Mouse (Mus musculus) forebrain, embryonic 16.5 days (tissue): ENCODE results near the gene Etl4. TPM values are rescaled to one million over a fixed set of nuclear protein-coding genes. Genes with fewer than 3 reads are reported as not detected.

Experiments used
- ATAC-seq: fragments of 200-750 bp; cut with Nextera tagmentation; 2 replicates; pipeline ENCODE4 v1.8.0; 2017; ENCODE audit warnings: mild to moderate bottlenecking, moderate library complexity
- H3K27ac ChIP-seq: fragments of 300-500 bp; sonication (generic); 2 replicates; pipeline ENCODE4 v1.5.1; 2014; ENCODE audit warnings: low read length, control low read depth
- H3K27me3 ChIP-seq: fragments of 300-500 bp; sonication (generic); replicated peaks from 2 replicates; pipeline ENCODE4 v1.6.1; 2014; ENCODE audit warnings: low read length; ENCODE audit not compliant: control insufficient read depth, insufficient read depth
- H3K36me3 ChIP-seq: fragments of 300-500 bp; sonication (generic); 2 replicates; pipeline ENCODE4 v1.6.1; 2014; ENCODE audit not compliant: control insufficient read depth, insufficient read depth
- H3K4me1 ChIP-seq: fragments of 300-500 bp; sonication (generic); replicated peaks from 2 replicates; pipeline ENCODE4 v1.6.1; 2014; ENCODE audit warnings: low read length; ENCODE audit not compliant: control insufficient read depth, insufficient read depth
- H3K4me2 ChIP-seq: fragments of 300-500 bp; sonication (generic); 2 replicates; pipeline ENCODE4 v1.6.1; 2014; ENCODE audit warnings: mild to moderate bottlenecking, low read length, control low read depth
- H3K4me3 ChIP-seq: fragments of 300-500 bp; sonication (generic); replicated peaks from 2 replicates; pipeline ENCODE4 v1.5.1; 2014; ENCODE audit warnings: mild to moderate bottlenecking, low read length, control low read depth
- H3K9ac ChIP-seq: fragments of 300-500 bp; sonication (generic); replicated peaks from 2 replicates; pipeline ENCODE4 v1.6.1; 2014; ENCODE audit warnings: low read depth, low read length, control low read depth
- H3K9me3 ChIP-seq: fragments of 300-500 bp; sonication (generic); 2 replicates; pipeline ENCODE4 v1.6.1; 2016; ENCODE audit warnings: low read length; ENCODE audit not compliant: control insufficient read depth
- WGBS: fragments of 180-500 bp; shearing (Covaris S2); extraction: QIAGEN DNeasy Blood & Tissue Kit; methylation state at CpG from one replicate; pipeline ENCODE4 v1.1.7; 2014; 5-methylcytosine and 5-hydroxymethylcytosine counted together
- polyA plus RNA-seq: library from polyadenylated mRNA; unstranded; fragments of >200 nt; fragmentation: Nextera tagmentation; extraction: Ambion mirVana; gene quantifications from 2 replicates; pipeline ENCODE4 v1.2.1, GENCODE M21; 2015

Gene Etl4
- polyA plus RNA-seq, 1 experiment from 2014 or later = 16.5 TPM

- no peaks in the 10 kb centered on the region for H3K9me3 ChIP-seq
- H3K27ac ChIP-seq = no peak overlapping the region
- WGBS = 65% methylated on average over 1 of the region's 1 CpGs
- ATAC-seq = no peak
- H3K36me3 ChIP-seq = no peaks in the 10 kb centered on the region
- H3K4me3 ChIP-seq = no peak overlapping the region
- no peaks in the 10 kb centered on the region for H3K4me1 ChIP-seq
- H3K27me3 ChIP-seq = no peaks in the 10 kb centered on the region
- H3K9ac ChIP-seq = no peak overlapping the region
- no peak overlapping the region for H3K4me2 ChIP-seq
Observed at GRCm38 (mm10) chr2:20404395-20404794, 494.8 kb downstream of the Etl4 start.

- Histone ChIP-seq H3K27me3 (no peaks in the 10 kb centered on the region), H3K27ac (no peak overlapping the region), H3K9ac (no peak overlapping the region), H3K36me3 (no peaks in the 10 kb centered on the region), H3K4me2 (no peak overlapping the region), H3K4me3 (no peak overlapping the region), H3K4me1 (no peaks in the 10 kb centered on the region), H3K9me3 (no peaks in the 10 kb centered on the region)
- no peak for ATAC-seq
- 72% methylated on average over 5 of the region's 5 CpGs for WGBS
Observed at GRCm38 (mm10) chr2:20407101-20407500, 497.5 kb downstream of the Etl4 start.

- Histone ChIP-seq H3K27me3 (no peaks in the 10 kb centered on the region), H3K9me3 (no peaks in the 10 kb centered on the region), H3K27ac (no peak overlapping the region), H3K9ac (no peak overlapping the region), H3K4me3 (no peak overlapping the region), H3K4me2 (no peak overlapping the region), H3K4me1 (no peaks in the 10 kb centered on the region), H3K36me3 (no peaks in the 10 kb centered on the region)
- 82% methylated on average over 4 of the region's 4 CpGs for WGBS
- ATAC-seq = no peak
Observed at GRCm38 (mm10) chr2:20414856-20415255, 505.3 kb downstream of the Etl4 start.

- no peaks in the 10 kb centered on the region for H3K36me3 ChIP-seq
- H3K4me2 ChIP-seq = no peak overlapping the region
- H3K27ac ChIP-seq = no peak overlapping the region
- H3K9ac ChIP-seq = no peak overlapping the region
- 0 out of 2 replicates have a peak, but pooled peaks cover 2% of the 10 kb centered on the region for H3K4me1 ChIP-seq
- no peak for ATAC-seq
- no peaks in the 10 kb centered on the region for H3K27me3 ChIP-seq
- WGBS = 13% methylated on average over 8 of the region's 8 CpGs
- no peak overlapping the region for H3K4me3 ChIP-seq
- H3K9me3 ChIP-seq = no peaks in the 10 kb centered on the region
Observed at GRCm38 (mm10) chr2:20416934-20417614, 507.5 kb downstream of the Etl4 start.

- Histone ChIP-seq H3K27ac (no peak overlapping the region), H3K4me2 (no peak overlapping the region)
- WGBS = 88% methylated on average over 6 of the region's 6 CpGs
Observed at GRCm38 (mm10) chr2:20417998-20418397, 508.4 kb downstream of the Etl4 start.

GRCm38 (mm10) chr2:20419975-20420374 is 510.4 kb downstream of the Etl4 start:
- Histone ChIP-seq H3K36me3 (no peaks in the 10 kb centered on the region), H3K4me2 (no peak overlapping the region), H3K27me3 (no peaks in the 10 kb centered on the region), H3K9me3 (no peaks in the 10 kb centered on the region), H3K4me3 (no peak overlapping the region), H3K27ac (no peak overlapping the region), H3K9ac (no peak overlapping the region), H3K4me1 (0 out of 2 replicates have a peak, but pooled peaks cover 2% of the 10 kb centered on the region)
- ATAC-seq = peak; percentile 77
- 15% methylated on average over 6 of the region's 6 CpGs for WGBS

More at GRCm38 (mm10) chr2:20417998-20418397, 508.4 kb downstream of the Etl4 start:
- no peak for ATAC-seq
- Histone ChIP-seq H3K4me3 (no peak overlapping the region), H3K4me1 (0 out of 2 replicates have a peak, but pooled peaks cover 2% of the 10 kb centered on the region), H3K36me3 (no peaks in the 10 kb centered on the region), H3K9me3 (no peaks in the 10 kb centered on the region), H3K9ac (no peak overlapping the region), H3K27me3 (no peaks in the 10 kb centered on the region)

- H3K27ac ChIP-seq = no peak overlapping the region
- no peaks in the 10 kb centered on the region for H3K27me3 ChIP-seq
- 0 out of 2 replicates have a peak, but pooled peaks cover 2% of the 10 kb centered on the region for H3K4me1 ChIP-seq
- 29% methylated on average over 4 of the region's 4 CpGs for WGBS
- H3K9me3 ChIP-seq = no peaks in the 10 kb centered on the region
- H3K4me3 ChIP-seq = no peak overlapping the region
- H3K4me2 ChIP-seq = no peak overlapping the region
- peak; percentile 54; the same call in 1 of the 2 replicates for ATAC-seq
- no peak overlapping the region for H3K9ac ChIP-seq
- H3K36me3 ChIP-seq = no peaks in the 10 kb centered on the region
Observed at GRCm38 (mm10) chr2:20422275-20422674, 512.7 kb downstream of the Etl4 start.

- WGBS = 72% methylated on average over 2 of the region's 2 CpGs
- no peak for ATAC-seq
- Histone ChIP-seq H3K36me3 (no peaks in the 10 kb centered on the region), H3K9me3 (no peaks in the 10 kb centered on the region), H3K9ac (no peak overlapping the region), H3K27me3 (no peaks in the 10 kb centered on the region), H3K4me2 (no peak overlapping the region), H3K27ac (no peak overlapping the region), H3K4me1 (no peaks in the 10 kb centered on the region), H3K4me3 (no peak overlapping the region)
Observed at GRCm38 (mm10) chr2:20433656-20434055, 524.1 kb downstream of the Etl4 start.

GRCm38 (mm10) chr2:20435530-20435929 is 526.0 kb downstream of the Etl4 start:
- Histone ChIP-seq H3K4me3 (no peak overlapping the region), H3K27me3 (no peaks in the 10 kb centered on the region), H3K27ac (no peak overlapping the region), H3K9me3 (no peaks in the 10 kb centered on the region), H3K4me2 (no peak overlapping the region), H3K36me3 (no peaks in the 10 kb centered on the region), H3K9ac (no peak overlapping the region), H3K4me1 (no peaks in the 10 kb centered on the region)
- 79% methylated on average over 4 of the region's 4 CpGs for WGBS
- ATAC-seq = no peak
